Mouse (Mus musculus): ENCODE results near the gene Gal3st4.

DNA sequence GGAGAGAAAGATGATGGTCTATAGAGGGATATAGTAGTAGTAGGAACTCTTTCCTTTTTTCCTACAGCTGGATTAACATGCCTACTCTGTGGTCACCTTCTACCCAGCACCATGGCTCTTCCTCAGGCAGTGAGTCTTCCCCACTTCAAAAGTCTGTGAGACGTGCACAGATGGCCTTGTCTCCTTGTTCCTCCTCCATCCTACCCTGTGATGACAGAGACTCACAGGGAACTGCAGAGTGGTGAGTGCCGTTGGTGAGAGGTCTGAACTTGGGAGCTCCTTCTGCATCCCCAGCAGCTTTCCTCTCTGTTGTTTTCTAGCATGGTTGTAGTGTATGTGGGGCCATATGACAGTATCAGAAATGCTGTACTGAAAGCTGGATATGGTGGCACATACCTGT lies 9.2 kb upstream of the Gal3st4 start:
- TF ChIP-seq CTCF (conservative IDR thresholded peaks at IDR 0.05; ENCODE audit: low read length) (no peak), POU5F1 (IDR thresholded peaks at IDR 0.05; ENCODE audit: borderline replicate concordance, low read length) (no peak), NANOG (IDR thresholded peaks at IDR 0.05; ENCODE audit: borderline replicate concordance, low read length) (no peak)

Data from E14TG2a.4 (cell line).